Mouse (Mus musculus) gastrocnemius, adult 8-10 months (tissue): ENCODE measurements around the gene Clk2. TPM values are rescaled to one million over a fixed set of nuclear protein-coding genes. Genes with fewer than 3 reads are reported as not detected.

Experiments
- DNase-seq, 2 experiments: peaks; one replicate each; pipeline ENCODE4 v3.0.0; 2022; ENCODE audit warnings: low spot score in 2 of 2
- total RNA-seq, 4 experiments: library from RNA; stranded (reverse); gene quantifications; 2 replicates each; pipeline ENCODE4 v1.2.4; 2022

Gene Clk2
- total RNA-seq, 4 experiments from 2014 or later = 13.6 to 21.5 (median 15.1) TPM

DNA sequence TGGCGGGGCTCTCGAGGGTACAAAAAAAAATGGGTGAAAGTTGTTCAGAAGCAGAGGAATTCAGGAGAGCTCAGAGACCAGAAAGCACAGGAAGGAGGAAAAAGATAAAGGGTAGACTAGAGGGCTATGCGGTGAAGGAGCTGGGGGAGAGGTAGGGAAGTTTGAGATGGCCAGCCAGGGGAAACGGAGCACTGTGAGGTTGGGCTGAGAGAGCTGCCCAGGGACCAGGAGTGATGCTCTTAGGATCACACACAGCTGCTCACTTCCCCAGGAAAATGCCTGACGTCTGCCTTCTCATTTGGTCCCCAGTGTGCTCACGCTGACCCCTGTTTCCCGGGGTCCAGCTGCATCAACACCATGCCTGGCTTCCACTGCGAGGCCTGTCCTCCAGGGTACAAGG is 55.0 kb downstream of the Clk2 start:
- no peak for DNase-seq

DNA sequence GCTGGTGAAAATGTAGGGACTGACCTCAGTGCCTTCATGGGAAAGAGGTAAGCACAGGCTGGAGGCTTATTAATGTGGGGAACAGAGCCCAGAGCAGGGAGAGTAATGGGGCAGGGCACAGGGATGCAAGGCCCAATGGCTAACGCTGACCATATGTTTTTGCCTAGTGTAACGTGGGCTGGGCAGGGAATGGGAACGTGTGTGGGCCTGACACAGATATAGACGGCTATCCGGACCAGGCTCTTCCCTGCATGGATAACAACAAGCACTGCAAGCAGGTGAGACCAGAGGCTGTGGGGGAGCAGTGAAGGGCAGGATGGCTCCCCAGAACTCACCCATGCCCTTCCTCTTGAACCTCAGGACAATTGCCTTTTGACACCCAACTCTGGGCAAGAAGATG is 56.6 kb downstream of the Clk2 start:
- DNase-seq = no peak

DNA sequence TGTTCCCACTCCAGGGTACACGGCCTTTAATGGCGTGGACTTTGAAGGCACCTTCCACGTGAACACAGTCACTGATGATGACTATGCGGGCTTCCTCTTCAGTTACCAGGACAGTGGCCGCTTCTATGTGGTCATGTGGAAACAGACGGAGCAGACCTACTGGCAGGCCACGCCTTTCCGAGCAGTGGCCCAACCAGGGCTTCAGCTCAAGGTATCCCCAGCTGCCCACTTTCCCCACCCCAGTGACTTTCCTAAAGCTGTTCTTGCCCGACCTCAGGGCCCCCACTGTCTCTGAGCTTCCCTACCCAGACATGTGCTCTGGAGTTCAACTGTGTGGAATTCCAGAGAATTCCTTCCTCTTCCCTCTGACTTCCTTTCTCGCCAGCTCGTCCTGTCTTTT is 60.2 kb downstream of the Clk2 start:
- DNase-seq = no peak

DNA sequence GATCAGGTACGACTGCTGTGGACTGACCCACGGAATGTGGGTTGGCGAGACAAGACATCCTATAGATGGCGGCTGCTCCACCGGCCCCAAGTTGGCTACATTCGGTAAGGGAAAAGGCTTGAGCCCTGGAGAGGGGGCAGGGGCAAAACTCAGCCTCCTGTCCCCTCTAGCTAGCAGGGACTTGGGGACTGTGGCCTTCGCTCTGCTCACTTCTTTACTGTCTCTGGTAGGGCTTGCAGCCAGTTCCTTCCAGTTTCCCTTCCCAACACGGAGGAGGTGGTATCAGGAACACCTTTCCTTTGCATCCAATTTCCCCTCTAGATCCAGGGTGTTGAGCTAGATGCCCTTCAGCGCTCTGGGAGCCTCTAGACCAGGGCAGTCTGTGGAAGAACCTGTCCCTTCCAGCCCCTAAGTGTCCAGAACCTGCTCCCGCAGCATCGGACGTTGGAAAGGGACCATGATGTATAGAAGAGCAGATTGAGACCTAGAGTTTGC is 60.8 kb downstream of the Clk2 start:
- no peak for DNase-seq

DNA sequence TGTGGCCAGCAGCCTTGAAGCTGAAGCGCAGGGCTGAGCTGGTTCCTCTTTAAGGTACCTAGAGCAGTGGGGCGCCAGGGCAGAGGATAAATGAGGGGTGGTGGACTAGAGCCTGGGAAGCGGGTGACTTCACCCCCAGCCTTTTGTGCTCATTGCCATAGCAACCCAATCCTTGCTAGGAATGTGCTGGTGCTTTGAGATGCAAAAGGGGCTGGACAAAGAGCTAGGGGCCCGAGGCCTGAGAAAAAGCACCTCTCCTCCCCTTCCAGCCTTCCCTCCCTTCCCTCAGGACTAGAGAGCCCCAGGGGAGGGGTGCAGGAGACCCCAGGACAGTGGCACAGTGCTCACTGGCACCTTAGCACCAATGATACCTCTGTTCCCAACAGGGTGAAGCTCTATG is 61.3 kb downstream of the Clk2 start:
- DNase-seq = no peak

DNA sequence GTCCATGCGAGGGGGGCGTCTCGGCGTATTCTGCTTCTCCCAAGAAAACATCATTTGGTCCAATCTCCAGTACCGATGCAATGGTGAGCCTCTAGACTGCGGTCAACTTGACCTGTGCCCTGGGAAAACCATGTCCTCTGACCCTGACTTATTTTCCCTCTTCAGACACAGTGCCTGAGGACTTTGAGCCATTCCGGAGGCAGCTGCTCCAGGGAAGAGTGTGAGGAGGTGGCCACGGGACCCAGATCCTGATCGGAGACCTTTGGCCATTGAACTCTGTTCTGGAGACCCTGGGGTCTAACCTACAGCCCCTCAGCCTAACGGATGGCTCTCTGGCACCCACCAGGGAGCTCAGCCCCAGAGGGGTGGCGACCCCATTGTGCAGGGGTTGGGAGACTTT is 61.8 kb downstream of the Clk2 start:
- no peak for DNase-seq

Other genes with a start within 250 kb of the Clk2 start
- 10 to 100 TPM; 29.8 to 38.9 (median 33.9) TPM for gene Ash1l, start 214.2 kb upstream of the Clk2 start, total RNA-seq
- gene Dap3, start 213.6 kb upstream of the Clk2 start, total RNA-seq = 10 to 100 TPM; 56.7 to 77.4 (median 71.4) TPM
- 10 to 100 TPM; 15.5 to 22.2 (median 18.9) TPM for gene Rusc1, start 71.5 kb upstream of the Clk2 start, total RNA-seq
- not detected for gene Gm43738, start 63.7 kb upstream of the Clk2 start, total RNA-seq
- gene Fdps, start 62.8 kb upstream of the Clk2 start, total RNA-seq = 10 to 100 TPM; 25.9 to 30.1 (median 27.9) TPM
- under 1 TPM in 1 of 4 experiments, not detected in 3; 0.11 TPM for gene Pklr, start 28.7 kb upstream of the Clk2 start, total RNA-seq
- under 1 TPM in 3 of 4 experiments, not detected in 1; 0.44 to 0.68 (median 0.51) TPM for gene Hcn3, start 4.6 kb upstream of the Clk2 start, total RNA-seq
- 10 to 100 TPM; 35.7 to 40.0 (median 37.3) TPM for gene Scamp3, start 12.7 kb downstream of the Clk2 start, total RNA-seq
- 10 to 100 TPM; 19.2 to 22.6 (median 20.3) TPM for gene Fam189b, start 18.3 kb downstream of the Clk2 start, total RNA-seq
- 10 to 100 TPM; 14.4 to 21.5 (median 19.2) TPM for gene Gba, start 38.1 kb downstream of the Clk2 start, total RNA-seq
- 1 to 10 TPM; 1.8 to 6.1 (median 3.4) TPM for gene Thbs3, start 50.4 kb downstream of the Clk2 start, total RNA-seq
- gene Mtx1, start 62.3 kb downstream of the Clk2 start, total RNA-seq = 10 to 100 TPM; 32.0 to 44.5 (median 38.3) TPM
- 1 to 10 TPM in 1 of 4 experiments, under 1 TPM in 3; 0.24 to 1.0 (median 0.52) TPM for gene Muc1, start 64.3 kb downstream of the Clk2 start, total RNA-seq
- 10 to 100 TPM; 64.7 to 88.3 (median 74.6) TPM for gene Krtcap2, start 81.2 kb downstream of the Clk2 start, total RNA-seq
- under 1 TPM; 0.10 to 0.45 (median 0.11) TPM for gene Trim46, start 81.5 kb downstream of the Clk2 start, total RNA-seq
- 10 to 100 TPM; 15.9 to 28.8 (median 19.6) TPM for gene Dpm3, start 94.6 kb downstream of the Clk2 start, total RNA-seq
- gene Slc50a1, start 105.8 kb downstream of the Clk2 start, total RNA-seq = 1 to 10 TPM; 6.3 to 9.0 (median 7.7) TPM
- 10 to 100 TPM in 1 of 4 experiments, 1 to 10 TPM in 3; 8.7 to 10.8 (median 8.8) TPM for gene Efna1, start 116.3 kb downstream of the Clk2 start, total RNA-seq
- not detected for gene Efna3, start 158.2 kb downstream of the Clk2 start, total RNA-seq
- not detected for gene Efna4, start 173.2 kb downstream of the Clk2 start, total RNA-seq
- 10 to 100 TPM; 13.0 to 17.0 (median 16.4) TPM for gene Adam15, start 185.2 kb downstream of the Clk2 start, total RNA-seq
- under 1 TPM in 1 of 4 experiments, not detected in 3; 0.13 TPM for gene Dcst2, start 197.2 kb downstream of the Clk2 start, total RNA-seq
- not detected for gene Dcst1, start 200.5 kb downstream of the Clk2 start, total RNA-seq
- 10 to 100 TPM; 24.0 to 29.5 (median 27.7) TPM for gene Zbtb7b, start 230.0 kb downstream of the Clk2 start, total RNA-seq
- gene Lenep, start 238.0 kb downstream of the Clk2 start, total RNA-seq = 1 to 10 TPM in 1 of 4 experiments, not detected in 3; 2.8 TPM
- gene Flad1, start 247.1 kb downstream of the Clk2 start, total RNA-seq = 10 to 100 TPM; 37.8 to 46.1 (median 41.6) TPM